Mouse (Mus musculus) E14TG2a.4 (cell line): ENCODE data around the gene Gprin1.

Experiments used
- H3K27me3 ChIP-seq: 2 replicates; pipeline ENCODE4 v1.6.1; 2014; ENCODE audit warnings: low read length, control low read depth; ENCODE audit not compliant: insufficient read depth
- H3K36me3 ChIP-seq: 2 replicates; pipeline ENCODE4 v1.6.1; 2014; ENCODE audit warnings: low read length, control low read depth; ENCODE audit not compliant: insufficient read depth
- H3K4me1 ChIP-seq: replicated peaks from 2 replicates; pipeline ENCODE4 v1.6.1; 2014; ENCODE audit warnings: low read depth, low read length, control low read depth
- H3K4me3 ChIP-seq: replicated peaks from 2 replicates; pipeline ENCODE4 v1.5.1; 2014; ENCODE audit warnings: mild to moderate bottlenecking, low read length
- H3K9me3 ChIP-seq: 2 replicates; pipeline ENCODE4 v1.6.1; 2014; ENCODE audit warnings: low read length, control low read depth
- CTCF ChIP-seq: conservative IDR thresholded peaks from 2 replicates; pipeline ENCODE4 v1.5.1; 2014; ENCODE audit warnings: low read length
- NANOG ChIP-seq: IDR thresholded peaks from 2 replicates; pipeline ENCODE4 v1.6.1; 2014; ENCODE audit warnings: borderline replicate concordance, low read length, mixed read lengths
- POU5F1 ChIP-seq: IDR thresholded peaks from 2 replicates; pipeline ENCODE4 v1.6.1; 2014; ENCODE audit warnings: low read length, borderline replicate concordance

Gene Gprin1

DNA sequence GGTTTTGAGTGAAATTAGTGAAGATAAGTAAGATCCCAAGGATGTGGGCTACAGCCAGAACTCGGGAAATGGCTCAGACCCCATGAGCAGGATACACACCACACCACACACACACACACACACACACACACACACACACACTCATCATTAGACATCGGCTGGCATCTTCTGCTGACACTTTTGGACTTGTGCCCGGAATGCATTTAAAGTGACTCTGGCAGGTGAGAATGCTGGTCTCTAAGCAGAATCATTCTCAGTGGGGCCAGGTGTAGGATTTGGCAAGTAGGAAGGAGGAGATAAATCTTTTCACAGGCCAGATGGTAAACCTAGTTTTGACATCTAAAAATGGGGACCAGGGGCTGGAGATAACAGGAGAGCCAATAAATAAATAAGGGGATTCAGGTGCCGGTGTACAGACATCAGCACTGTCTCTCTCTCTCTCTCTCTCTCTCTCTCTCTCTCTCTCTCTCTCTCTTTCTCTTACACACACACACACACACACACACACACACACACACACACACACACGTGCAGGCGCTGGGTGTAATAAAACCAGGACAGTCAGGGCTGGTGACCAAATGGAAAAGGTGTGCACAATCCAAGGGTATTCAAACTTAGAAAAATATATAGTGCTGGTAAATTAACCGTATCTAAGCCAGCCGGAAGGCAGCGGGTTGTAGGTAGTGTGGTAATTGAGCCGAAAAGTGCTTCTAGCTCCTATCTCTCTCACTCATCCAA lies 7.6 kb upstream of the Gprin1 start:
- Histone ChIP-seq H3K36me3 (no peaks in the 10 kb centered on the region), H3K9me3 (no peaks in the 10 kb centered on the region), H3K4me1 (peaks cover 39% of the 10 kb centered on the region), H3K4me3 (peak overlapping the region; percentile 80), H3K27me3 (peaks cover 73% of the 10 kb centered on the region)
- no peak for TF ChIP-seq NANOG
- no peak for TF ChIP-seq CTCF
- no peak for TF ChIP-seq POU5F1

DNA sequence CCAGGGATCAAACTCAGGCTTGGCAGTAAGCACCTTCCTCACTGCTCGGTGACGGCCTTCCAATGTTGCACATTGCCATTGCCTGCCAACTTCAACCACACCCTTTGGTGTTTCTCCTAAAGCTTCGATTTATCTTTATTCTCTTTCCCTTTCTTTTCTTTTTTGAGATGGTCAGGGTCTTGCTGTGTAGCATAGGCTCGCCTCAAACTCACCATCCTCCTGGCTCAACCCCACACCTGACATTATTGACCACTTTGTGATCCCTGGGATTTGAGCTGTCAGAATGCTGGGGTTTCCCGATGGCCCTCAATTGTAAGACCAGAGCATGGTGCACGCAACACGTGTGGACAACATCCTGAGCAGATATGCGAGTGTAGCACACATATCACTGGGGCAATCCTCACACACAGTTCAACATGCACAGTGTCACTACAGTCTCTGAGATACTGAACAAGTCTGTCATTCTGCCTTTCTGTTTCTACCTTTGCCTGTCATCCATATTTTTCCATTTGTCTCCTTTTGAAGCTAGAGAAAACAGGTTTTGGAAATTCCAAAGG lies 6.6 kb upstream of the Gprin1 start:
- Histone ChIP-seq H3K9me3 (no peaks in the 10 kb centered on the region), H3K27me3 (peaks cover 76% of the 10 kb centered on the region), H3K4me3 (no peak overlapping the region), H3K4me1 (peaks cover 39% of the 10 kb centered on the region), H3K36me3 (no peaks in the 10 kb centered on the region)
- TF ChIP-seq POU5F1: no peak
- no peak for TF ChIP-seq CTCF
- TF ChIP-seq NANOG: no peak

DNA sequence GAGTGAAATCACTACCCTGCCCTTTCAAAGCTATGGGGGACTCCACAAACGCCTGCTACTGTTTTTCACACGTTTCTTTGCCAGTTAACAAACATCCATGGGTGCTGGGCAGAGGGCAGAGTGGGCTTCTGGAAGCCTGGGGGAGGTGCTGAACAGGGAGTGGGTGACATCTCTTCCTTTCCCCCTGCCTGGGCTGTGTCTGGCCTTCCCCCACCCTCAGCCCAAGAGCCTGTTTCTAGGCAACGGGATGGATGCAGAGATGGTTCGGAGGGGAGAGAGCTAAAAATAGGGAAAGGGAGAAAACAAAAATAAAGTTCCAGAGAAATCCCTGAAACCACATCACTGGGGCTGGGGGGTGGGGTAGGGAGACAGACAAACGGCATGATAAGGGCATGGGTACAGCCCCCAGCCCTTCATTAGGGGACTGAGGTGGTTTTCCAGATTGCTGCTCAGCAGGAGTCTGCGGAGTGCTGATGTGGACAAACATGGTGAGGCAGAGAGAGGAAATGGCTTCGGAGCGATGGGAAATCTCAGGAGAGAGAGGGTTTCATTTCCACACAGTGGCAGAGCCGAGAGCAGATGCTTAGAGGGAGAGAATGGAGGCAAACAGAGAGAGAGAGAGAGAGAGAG lies 5.6 kb upstream of the Gprin1 start:
- TF ChIP-seq NANOG: no peak
- TF ChIP-seq POU5F1: no peak
- no peak for TF ChIP-seq CTCF
- no peaks in the 10 kb centered on the region for H3K9me3 ChIP-seq
- peaks cover 36% of the 10 kb centered on the region for H3K4me1 ChIP-seq
- peaks cover 76% of the 10 kb centered on the region for H3K27me3 ChIP-seq
- no peak overlapping the region for H3K4me3 ChIP-seq
- H3K36me3 ChIP-seq: no peaks in the 10 kb centered on the region

DNA sequence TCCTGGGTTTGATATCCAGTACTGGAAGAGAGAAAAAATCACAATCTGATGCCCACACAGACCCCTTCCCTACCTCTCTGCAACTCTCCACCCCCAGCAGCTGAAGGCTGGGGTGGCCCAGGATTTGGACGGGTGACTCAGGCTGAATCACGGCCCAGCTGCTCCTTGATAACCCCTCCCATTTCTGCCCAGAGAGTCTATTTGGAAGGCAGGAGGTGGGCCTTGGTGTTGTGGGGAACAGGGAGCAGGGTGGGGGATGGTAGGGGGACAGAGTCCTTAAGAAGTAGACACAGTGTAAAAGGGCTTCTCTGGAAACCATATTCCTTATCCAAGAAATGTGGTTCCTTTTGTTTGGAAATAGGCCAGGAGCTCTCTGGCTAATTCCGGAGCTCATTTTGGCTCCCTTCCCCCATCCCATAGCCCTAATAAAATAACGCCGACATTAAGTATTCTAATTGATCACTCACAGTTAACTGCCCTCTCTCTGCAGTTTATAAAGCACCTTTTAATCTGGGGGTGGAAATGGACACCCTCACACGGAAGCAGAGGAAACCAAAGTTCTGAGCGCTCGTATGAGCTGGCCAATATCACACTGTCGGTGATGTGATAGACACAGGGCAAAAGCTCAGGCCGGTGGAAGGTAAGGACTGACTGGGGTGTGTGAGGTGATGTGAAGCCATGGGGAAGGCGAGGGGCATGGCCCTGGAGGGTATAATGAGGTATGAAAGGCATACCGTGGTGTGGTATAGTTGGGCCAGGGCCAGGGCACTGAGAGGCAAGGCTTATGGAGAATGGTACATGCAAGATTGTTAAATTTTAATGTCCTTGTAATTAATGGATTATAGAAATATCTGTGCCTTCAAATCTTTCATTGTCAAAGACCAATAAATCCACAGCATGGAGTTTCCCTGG lies 4.8 kb upstream of the Gprin1 start:
- H3K4me1 ChIP-seq: peaks cover 32% of the 10 kb centered on the region
- H3K36me3 ChIP-seq: no peaks in the 10 kb centered on the region
- no peak overlapping the region for H3K4me3 ChIP-seq
- no peaks in the 10 kb centered on the region for H3K9me3 ChIP-seq
- no peak for TF ChIP-seq NANOG
- TF ChIP-seq POU5F1: no peak
- TF ChIP-seq CTCF: no peak
- peaks cover 74% of the 10 kb centered on the region for H3K27me3 ChIP-seq

DNA sequence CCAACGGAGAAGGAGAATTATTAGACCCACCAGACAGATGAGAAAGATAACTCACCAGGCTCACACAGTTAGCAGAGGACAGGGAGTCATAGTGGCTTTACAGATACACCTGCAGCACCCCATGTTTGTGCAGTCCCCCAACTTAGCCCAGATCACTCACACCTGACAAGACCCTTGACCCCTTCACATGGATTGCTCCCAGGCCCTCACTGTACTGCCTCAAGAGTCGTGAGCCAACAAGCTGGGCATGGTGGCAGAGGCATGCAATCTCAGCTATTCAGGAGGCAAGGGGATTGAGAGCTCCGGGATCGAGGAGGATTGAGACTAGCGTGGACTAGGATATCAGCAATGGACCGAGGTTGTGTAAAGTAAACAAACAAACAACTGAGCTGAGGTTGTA lies 4.1 kb upstream of the Gprin1 start:
- Histone ChIP-seq H3K27me3 (peaks cover 78% of the 10 kb centered on the region), H3K4me1 (peaks cover 27% of the 10 kb centered on the region), H3K9me3 (no peaks in the 10 kb centered on the region), H3K36me3 (no peaks in the 10 kb centered on the region), H3K4me3 (no peak overlapping the region)
- TF ChIP-seq POU5F1 (no peak), NANOG (no peak), CTCF (no peak)

DNA sequence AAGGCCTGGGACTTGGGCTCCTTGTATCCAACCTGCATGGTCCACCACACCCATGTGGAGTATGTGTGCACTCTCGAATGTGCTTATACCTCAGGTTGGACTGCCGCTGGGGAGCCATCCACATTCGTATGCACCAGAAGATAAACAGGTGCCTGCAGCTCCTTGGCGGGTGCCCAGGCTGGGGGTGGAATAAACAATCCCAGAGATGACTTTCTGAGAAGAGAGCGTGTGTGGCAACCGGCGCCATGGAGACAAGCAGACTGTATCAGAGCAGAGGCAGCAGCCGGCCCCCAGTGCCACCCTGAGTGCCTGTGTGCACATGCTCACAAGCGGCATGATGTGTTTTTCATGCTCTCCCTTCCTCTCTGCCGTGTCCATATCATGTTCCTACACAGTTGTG lies 3.0 kb upstream of the Gprin1 start:
- Histone ChIP-seq H3K4me1 (peaks cover 24% of the 10 kb centered on the region), H3K4me3 (no peak overlapping the region), H3K36me3 (no peaks in the 10 kb centered on the region), H3K27me3 (peaks cover 88% of the 10 kb centered on the region), H3K9me3 (no peaks in the 10 kb centered on the region)
- TF ChIP-seq POU5F1: no peak
- no peak for TF ChIP-seq CTCF
- no peak for TF ChIP-seq NANOG

DNA sequence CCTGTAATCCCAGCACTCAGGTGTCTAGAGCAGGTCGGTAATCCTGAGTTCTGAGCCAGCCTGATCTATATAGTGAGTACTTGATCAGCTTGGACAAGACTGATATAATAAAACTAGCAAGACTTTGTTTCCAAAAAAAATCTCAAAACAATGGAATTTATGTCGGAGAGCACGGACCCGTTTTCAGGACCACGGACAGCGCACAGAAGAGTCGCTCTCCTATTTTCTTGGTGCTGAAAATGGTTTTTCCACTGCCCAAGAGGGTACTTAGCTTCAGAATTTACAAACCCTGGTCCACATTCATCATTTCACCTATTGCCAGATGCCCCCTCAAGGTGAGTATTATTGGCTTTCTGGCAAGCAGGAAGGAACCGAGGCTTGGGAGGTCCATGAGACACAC lies 1.0 kb upstream of the Gprin1 start:
- Histone ChIP-seq H3K36me3 (no peaks in the 10 kb centered on the region), H3K4me3 (no peak overlapping the region), H3K27me3 (peaks cover 85% of the 10 kb centered on the region), H3K4me1 (peaks cover 19% of the 10 kb centered on the region), H3K9me3 (no peaks in the 10 kb centered on the region)
- TF ChIP-seq NANOG (no peak), POU5F1 (no peak), CTCF (no peak)

DNA sequence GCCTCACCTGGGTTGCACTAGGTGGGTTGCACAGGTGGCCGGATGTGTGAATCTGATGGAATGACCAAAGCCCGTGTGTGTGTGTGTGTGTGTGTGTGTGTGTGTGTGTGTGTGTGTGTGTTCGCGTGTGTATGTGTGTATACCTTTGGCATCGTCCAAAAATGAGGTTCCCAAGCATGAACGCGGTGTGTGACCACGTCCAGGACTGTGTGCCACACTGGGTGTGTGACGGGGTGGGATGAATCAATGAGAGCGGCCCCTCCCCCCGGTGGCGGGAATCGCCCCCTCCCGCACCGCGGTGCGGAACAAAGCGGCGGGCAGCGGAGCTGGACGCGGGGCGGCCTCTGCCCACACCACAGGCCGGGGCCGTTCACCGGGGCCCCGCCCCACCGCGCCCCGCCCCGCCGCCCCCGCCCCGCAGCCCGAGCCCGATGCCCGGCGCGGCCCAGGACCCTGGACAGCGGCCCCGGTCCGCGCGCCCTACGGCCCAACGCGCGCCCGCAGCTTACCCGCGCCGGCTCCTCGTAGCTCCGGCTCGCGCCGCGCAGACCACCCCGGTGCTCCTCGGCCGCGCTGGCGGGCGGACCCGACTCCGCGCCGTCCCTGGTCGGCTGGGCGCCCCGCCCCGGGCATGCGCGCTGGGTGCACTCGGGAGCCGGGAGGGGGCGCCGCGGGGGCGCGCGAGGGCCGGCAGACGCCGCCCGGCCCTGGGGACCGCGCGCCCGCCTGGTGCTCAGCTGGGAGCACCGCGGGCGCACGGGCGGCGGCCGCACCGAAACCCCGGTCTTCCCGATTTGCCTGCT lies 412 bp downstream of the Gprin1 start:
- peaks cover 84% of the 10 kb centered on the region for H3K27me3 ChIP-seq
- H3K9me3 ChIP-seq: no peaks in the 10 kb centered on the region
- H3K36me3 ChIP-seq: no peaks in the 10 kb centered on the region
- no peak for TF ChIP-seq NANOG
- TF ChIP-seq POU5F1: no peak
- TF ChIP-seq CTCF: no peak
- peak overlapping the region; percentile 87 for H3K4me3 ChIP-seq
- peaks cover 12% of the 10 kb centered on the region for H3K4me1 ChIP-seq
